Mouse (Mus musculus) cerebellum, adult 18-20 months (tissue): Measurements from ENCODE around the gene Pld2.

Experiments used
- DNase-seq, 2 experiments: peaks; one replicate each; pipeline ENCODE4 v3.0.0; 2021

The Pld2 gene

DNA sequence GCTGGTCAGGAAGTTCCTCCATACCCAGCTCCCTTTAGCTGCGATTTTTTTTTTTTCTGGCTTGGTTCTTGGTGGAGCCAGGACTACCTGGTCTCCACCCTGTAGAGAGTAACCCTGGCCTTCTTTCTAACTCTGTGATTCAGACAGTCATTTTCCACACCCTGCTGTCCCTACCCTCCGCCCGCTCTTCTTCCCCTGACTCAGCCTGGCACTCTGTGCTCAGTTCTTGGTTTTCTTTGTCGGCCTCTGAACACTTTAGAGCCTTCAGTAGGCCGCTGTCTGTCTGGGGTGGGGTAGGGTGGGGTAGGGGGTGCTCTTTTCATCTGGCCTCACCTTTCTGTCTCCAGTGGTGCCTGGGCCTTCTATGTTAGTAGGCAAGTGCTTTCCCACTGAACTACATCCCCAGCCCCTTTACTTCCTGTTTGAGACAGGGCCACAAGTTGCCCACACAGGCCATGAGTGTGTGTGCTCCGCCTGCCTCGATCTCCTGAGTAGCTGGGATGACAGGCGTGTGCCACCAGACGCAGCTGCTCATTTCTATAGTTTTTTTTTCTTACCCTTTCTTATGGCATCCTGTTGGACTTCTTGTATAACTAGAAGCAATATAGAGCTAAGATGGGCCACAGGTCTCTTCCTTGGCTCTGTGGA is 40.0 kb downstream of the Pld2 start:
- DNase-seq = no peak

DNA sequence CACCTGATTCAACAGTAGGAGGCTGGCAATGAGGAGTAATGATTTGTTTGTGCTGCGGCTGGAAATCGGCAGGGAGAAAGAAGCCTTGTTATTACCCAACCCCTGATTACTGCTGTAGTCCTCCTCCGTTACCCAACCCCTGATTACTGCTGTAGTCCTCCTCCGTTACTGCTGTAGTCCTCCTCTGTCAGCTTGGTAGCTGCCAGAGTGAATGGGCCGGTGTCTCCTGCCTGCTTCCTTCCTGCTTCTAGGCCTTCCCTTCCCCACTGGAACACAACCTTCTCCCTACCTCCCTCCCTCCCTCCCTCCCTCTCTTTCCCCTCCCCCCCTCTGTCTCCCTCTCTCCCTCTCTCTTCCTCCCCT is 40.5 kb downstream of the Pld2 start:
- DNase-seq = no peak

DNA sequence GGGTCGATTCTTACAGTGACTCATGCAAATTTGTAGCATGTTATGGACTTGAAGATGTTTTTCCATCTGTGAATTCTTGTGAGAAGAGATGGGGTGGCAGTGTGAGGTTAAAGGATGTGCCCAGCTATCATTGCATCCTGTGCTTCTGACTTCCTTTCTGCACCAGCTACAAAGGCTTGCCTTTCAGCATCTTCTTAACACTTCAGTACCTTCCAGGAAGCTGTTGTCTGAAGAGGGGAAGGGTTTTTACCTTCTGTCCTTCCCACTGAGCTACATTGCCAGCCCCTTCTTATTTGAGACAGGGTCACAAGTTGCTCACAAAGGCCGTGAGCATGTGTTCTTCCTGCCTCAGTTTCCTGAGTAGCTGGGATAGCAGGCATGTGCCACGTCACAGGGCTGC is 41.1 kb downstream of the Pld2 start:
- DNase-seq = no peak

DNA sequence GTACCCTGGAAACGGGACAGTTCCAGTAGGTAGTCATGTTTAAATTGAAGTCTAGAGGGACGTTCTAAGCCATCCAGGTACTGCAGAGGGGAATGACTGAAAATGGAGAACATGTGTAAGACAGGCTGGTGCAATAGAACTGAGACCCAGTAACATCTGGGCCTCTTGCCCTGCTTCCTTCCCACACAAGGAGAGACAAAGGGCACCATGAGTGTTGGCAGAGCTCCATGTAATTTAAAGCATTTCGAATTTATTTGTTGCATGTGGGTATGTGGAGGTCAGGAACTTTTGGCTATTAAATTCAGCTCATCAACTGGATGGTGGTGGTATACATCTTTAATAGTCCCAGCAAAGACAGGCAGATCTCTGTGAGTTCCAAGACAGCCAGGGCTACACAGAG is 42.3 kb downstream of the Pld2 start:
- no peak for DNase-seq

DNA sequence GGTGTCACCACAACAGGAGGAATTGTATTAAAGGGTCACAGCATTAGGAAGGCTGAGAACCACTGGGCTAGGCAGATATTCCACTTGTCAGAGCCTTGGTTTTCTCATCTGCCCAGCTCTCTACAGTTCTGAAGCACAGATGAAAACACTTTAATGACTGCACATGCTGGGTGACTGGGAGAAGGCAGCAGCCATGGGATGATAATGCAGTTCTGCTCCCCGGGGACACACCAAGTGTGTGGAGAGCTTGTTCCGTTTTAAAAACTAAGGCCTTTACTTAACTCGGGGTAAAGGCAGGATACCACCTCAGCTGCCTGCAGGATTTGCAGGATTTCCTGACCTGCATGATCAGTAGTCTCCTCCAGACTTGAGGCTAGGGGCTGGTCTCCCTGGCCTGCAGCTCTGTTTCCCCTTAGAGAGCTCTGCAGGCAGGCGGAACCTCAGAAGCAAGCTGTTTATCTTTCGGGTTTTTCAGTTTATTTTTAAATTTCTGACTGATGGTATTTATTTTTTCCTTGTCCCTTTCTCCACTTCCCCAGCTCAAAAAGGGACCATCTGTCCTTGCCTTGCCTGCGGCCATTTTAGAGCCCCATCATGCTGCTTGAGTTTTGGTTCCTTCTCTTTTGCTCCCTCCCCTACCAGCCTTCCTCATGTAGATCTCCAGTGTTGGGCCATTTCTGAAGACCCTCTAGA is 43.3 kb downstream of the Pld2 start:
- DNase-seq = peak in 1 of 2 experiments; percentile 16

DNA sequence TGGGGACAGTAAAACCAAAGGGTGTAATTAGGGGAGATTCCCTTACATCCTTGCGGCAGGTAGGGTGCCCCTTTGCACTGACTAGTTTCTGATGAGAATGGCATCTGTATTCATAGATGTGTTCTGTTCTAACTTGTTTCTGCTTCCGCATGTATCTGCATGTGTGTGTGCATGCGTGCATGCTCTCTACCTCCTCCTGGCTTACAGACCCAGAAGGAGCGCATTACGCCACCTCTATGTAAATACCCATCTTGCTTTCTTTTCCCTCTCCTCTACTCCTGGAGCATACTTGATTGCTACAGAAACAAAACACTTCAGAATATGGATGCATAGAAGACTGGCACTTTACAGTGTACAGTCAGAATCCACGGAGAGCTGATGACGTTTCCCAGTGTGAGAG is 43.9 kb downstream of the Pld2 start:
- no peak for DNase-seq

DNA sequence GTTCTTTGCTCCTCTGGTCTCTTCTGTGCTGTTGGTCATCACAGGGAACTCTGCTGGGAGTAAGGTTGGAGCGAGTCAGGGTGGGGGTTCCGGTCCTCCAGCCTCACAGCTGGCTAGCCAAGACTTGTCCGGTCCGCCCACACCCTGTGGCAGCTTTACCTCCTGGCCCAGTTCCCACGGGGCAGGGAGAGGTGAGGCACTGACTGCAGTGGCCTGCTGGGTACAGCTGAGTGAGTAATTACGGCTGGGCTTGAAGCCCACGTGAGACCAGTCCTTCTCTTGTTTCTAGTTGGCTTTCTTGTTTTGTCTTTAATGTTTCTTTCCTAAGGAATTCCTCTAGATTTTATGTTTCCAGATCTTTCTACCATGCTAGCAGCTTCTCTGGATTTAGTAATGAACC is 45.6 kb downstream of the Pld2 start:
- peak; percentile 48 to 64 for DNase-seq

DNA sequence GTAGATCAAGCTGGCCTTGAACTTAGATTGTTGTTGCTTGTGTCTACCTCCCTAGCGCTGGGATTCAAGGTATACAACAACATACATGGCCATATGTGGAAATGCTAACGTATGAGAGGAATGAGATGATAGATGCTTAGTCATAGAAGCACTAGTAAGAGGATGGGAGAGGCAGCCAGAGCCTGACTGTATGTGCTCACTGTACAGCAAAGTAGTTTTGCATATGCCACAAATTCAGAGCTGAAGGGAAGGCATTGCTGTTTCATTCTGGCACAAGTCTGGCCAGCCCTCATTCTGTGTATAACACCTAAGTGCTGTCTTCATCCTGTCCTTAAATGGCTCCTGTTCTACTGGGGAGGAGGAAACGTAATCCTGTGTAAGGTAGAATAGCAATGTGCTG is 46.4 kb downstream of the Pld2 start:
- DNase-seq = no peak

DNA sequence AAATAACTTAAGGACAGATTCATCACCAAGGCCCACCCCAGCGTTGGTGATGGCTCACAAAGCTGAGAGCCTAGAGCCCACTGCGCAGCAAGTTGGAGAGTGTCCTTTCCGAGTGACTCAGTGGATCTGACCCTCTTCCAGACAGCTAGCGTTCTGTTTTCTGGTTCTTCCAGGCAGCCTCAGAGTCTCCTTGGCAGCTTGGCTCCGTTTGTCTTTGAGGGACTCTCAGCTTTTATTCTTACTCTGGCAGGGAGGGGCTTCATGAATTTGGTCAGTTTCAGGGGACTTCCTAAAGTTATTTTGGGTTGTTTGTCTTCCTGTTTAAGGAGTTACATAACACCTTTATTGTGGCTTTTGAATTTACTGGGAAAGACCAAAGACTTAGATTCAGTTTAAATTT is 47.1 kb downstream of the Pld2 start:
- no peak for DNase-seq

DNA sequence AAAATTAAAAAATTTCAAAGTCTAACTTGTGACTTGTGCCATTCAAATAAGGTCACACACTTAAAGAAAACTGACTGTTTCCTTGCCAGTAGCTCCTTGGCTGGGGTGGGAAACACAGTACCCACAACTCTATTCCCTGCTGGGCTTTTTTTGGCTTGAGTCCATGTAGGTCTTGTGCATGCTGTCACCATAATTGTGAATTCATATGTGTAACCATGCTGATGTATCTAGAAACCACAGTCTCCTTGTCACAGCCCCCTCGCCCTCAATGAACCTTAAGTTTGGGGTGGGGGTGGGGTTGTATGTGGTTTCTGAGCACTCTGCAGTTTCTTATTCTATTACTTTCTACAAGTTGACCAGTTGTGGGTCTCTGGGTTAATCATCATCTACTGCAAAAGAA is 51.9 kb downstream of the Pld2 start:
- DNase-seq = no peak

DNA sequence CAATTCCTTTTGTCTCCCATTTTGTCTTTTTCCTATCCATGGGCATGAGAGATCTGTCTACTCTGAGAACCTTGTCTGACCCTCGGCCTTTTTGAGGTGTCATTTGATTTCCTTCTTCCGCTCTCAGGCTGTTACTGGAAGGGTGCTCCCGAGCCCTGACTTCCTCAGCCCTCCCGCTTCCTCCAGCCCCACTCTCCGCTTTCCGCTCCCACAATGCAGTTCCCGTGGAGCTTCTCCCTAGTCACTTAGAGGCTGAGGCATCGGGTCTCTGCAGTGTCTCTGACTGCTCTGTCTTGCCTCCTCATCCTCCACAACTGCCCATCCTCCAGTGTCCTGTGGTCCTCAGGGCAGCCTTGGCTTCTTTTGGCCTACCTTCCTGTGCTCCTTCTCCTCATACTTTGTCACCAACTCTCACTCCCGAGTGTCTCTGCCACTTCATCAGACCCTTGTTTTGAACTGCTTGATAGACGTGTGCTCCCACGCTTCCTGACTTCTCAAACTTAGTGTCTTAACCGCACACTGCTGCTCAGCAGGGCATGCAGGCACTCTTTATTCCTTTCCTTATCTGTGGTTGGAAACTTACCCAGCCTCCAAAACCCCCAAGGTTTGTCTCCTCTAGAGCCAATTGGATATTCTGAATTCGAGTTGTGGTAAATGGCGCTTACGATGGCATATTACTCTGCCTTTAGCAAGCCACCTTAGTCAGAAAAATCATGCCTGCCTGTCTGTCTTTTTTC is 54.6 kb downstream of the Pld2 start:
- DNase-seq = no peak

DNA sequence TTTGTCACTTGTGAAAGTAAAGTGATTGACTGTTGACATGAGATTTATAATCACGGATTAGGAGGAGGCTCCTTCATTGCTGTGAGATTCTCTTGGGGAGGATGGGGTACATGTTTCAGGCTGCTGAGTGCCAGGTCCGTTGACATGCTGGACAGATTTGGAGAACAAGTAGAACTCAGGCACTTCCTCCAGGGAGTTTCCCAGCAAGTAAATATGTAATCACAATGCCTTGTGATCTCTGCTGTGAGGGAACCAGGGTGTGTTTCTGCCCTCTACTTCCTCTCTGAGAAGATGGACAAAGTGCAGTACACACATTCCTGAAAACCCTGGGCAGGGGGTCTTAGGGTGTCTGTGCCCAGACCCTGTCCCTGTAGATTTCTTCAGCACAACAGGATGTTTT is 55.8 kb downstream of the Pld2 start:
- DNase-seq = no peak

DNA sequence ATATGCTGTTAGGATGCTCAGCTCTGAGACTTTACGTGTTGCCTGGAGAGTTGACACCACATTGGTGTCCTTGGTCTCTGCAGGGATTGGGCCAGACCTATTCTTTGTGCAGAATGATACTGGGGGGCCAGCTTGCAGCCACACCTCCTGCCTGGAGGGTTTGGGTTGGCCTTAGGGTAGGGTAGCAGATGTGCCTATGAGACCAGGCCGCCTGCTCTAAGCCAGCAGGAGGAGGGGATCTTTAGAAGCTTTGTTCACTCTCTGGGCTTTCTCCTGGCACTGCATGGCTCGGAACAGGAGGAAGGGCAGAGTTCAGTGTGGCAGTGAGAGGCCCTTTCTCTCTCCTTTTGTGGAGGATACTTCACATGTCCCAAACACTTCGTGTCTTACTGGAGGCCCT is 56.2 kb downstream of the Pld2 start:
- DNase-seq = no peak

DNA sequence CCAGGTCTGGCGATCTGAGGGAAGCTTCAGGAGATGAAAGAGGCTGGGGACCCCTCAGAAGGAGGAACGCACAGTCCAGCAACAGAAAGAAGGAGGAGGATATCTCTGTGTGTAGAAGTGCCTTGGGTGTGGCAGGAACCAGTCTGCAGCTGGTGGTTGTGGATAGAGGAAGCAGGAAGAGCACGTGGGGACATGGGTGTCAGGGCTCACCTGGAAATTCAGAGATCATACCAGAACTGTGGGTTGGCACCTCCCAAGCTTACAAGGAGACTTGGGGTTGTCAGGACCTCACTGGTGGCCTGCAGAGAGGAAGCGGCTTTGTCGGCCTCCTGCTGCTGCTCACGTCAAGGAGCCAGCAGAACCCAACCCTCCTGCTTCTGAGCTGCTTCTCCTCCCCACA is 57.4 kb downstream of the Pld2 start:
- no peak for DNase-seq

DNA sequence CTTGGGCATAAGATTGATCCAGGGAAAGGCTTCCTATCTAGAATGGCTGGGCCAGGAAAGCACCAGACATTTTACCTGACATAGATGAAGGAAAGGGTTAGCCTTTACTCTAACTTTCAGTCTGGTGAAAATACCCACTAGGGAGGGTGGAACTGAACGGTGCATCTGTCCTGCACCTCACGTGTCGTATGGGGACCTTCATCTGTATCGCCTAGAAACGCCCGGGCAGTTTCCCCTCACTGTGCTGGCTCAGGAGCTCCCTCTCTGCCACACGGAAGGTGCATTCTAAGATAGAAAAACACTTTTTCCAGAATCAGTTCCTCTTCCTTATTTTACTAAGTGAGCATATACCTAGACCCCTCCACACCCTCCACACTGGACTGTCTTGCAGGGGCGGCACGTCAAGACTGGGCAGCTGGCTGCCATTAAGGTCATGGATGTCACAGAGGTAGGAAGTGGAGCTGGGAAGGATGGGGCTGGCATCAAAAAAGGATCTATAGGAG is 58.6 kb downstream of the Pld2 start:
- no peak for DNase-seq

DNA sequence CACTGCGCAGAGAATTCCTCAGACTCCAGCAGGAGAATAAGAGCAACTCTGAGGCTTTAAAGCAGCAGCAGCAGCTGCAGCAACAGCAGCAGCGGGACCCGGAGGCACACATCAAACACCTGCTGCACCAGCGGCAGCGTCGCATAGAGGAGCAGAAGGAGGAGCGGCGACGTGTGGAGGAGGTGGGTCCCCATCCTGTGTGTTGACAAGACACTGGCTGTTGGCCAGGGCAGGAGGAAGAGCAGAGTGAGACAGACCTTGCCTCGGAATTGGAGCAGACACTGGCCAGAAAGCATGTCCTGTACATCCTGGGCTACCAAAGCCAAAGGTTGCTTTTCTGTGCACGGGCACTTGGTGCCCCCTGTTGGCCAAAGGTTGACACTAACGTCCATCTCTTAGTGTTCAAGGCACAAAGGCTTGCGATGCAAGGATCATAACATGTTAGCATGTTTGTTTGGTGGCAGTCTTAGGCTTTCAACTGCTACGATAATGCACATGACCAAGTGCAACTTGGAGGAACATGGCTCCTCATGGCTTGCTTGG is 65.2 kb downstream of the Pld2 start:
- peak; percentile 77 to 83 for DNase-seq

DNA sequence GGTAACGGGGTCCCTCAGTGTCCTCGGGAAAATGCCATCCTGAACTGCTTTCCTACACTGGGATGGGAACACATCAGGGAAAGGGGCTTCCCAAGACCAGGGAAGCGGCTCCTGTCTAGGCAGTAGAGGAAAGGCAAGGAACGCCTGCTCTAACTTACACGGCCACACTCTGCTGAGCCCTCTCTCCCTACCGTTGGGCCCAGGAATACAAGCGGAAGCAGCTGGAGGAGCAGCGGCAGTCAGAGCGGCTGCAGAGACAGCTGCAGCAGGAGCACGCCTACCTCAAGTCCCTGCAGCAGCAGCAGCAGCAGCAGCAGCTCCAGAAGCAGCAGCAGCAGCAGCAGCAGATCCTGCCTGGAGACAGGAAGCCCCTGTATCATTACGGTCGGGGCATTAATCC is 66.9 kb downstream of the Pld2 start:
- DNase-seq = no peak

DNA sequence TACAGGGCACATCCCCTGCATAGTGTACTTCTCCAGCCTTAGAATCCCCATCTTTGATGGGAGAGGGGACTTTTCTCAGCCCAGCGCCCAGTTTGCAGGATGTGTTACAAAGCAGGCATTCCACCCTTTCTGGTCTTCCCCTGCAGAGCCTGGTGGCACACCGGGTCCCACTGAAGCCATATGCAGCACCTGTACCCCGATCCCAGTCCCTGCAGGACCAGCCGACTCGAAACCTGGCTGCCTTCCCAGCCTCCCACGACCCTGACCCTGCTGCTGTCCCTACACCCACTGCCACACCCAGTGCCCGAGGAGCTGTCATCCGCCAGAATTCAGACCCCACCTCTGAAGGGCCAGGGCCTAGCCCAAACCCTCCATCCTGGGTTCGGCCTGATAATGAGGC is 67.7 kb downstream of the Pld2 start:
- no peak for DNase-seq
